Mouse (Mus musculus): Measurements from ENCODE around the gene Atp6v0a4.

Gene Atp6v0a4

DNA sequence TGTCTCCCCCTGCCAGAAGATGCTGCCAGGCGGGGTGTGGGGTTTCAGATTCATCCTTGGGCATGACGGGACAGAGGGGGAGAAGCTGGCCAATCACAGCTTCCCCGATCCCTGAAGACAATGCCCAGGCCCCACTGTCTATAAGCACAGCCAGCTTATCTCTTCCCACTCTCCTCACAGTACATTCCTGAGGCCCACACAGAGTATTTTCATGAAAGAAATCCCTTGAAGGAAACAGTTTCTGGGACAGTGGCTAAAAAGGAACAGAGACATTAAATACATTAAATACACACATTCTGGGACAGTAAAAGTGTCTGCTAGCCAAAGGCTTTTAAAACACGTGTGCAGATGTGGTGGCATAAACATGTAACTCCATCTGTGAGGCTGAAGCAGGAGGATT, 44.0 kb downstream of the Atp6v0a4 start:
- 59% methylated on average over 4 of the region's 4 CpGs for WGBS

DNA sequence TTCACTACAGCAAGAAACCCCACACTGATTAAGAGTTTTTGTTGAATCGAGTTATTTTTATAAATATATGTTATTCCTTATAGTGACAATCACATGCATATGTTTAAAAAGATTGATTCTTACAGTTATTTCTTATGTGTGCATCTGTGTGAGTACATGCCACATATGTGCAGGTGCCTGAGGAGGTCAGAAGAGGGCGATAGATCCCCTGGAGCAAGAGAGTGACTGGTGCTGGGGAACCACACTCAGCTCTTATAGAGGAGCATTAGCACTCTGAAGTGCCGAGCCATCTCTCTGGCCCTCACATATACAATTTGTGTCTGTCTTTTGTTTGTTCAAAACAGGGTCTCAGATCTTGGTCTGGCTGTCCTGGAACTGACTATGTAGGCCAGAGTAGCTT, 50.8 kb downstream of the Atp6v0a4 start:
- whole genome bisulfite sequencing = 96% methylated on average over 3 of the region's 3 CpGs

DNA sequence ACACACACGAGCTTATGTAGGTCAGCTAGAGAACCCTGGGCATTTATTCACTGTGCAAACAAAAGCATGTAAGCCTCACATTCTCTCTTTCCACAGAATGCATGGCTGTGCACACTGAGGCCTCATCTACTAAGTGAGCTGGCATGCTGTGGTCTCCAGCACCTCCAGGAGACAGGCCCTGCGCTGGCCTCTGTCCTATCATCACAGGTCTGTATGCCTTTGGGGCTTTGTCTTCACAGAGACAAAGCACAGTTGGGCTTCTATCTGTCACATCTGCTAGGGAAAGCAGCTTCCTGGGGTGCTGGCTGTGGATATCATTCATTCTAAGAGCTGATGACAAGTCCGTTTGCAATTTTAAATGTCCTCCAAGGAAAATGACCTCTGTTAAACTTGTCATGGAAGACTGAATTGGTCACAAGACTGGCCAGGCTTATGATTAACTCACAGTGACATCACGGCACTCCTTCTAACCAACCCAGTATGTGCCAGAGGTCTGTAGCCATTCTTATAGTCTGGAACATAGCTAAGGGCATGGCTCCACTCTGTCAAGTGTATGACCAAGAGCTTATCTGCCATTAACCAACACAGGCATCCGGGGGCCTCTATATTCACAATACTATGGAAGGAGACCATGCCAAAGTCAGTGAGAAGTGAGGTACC, 52.1 kb downstream of the Atp6v0a4 start:
- WGBS = 80% methylated on average over 5 of the region's 5 CpGs

DNA sequence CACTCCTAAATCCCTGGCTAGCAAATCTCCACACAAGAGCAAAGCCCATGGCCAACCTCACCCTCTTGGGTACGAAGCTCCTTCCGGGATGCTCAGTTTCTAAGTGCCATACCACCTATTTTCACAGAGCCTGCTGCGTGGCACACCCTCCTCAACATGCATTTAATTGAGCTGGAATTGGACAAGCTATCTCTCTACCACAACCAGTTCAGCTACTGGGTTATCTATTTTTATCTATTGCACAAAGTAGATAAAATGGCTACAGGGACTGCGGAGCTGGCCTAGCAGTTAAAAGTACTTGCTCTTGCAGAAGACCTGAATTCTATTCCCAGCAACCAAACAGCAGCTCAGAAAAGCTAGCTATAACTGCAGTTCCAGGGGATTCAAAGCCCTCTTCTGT, 53.1 kb downstream of the Atp6v0a4 start:
- WGBS = 81% methylated on average over 4 of the region's 4 CpGs

DNA sequence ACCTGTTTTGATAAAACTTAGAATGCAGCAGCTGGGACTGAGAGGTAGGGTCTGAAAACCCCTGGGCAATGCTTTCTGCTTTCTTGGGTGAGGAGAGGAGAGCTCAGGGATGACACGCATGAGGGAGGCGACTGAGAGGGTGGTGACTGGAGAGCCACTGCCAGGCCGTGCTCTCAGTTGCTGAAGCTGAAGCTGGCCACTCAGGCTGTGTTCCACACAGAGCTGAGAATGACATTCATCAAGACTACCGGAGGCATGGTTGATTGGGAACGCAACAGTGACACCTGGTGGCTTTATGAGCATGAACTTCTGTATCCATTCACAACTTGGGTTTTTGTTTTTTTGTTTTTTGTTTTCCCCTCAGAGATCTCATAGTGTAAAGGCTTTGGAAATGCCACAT, 58.2 kb downstream of the Atp6v0a4 start:
- WGBS = 1% methylated on average over 5 of the region's 5 CpGs

DNA sequence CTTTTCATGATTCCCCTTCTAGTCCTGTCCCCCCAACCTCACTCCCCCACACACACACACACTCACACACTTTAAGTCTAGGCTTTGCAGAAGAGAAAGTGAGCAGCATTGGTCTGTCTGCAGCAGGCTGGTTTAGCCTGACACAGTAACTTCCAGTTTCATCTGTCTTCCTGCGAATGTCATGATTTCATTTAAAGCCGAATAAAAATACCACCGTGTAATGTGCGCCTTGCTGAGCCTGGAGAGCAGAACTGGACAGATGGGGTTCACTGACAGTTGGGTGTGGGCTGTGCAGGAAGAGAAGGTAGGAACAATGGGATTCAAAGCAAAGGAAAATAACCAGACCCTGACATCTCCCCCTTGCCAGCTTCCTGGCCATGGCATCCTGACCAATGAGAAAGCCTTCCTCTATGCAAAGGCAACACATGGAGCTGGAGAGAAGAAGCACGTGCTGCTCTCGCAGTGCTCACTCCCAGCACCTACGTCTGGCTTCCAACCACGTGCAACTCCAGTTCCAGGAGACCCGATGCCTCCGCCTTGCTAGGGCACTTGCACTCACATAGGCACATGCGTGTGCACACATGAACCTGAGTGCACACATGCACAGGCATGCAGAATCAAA, 58.8 kb downstream of the Atp6v0a4 start:
- 20% methylated on average over 11 of the region's 11 CpGs for WGBS

DNA sequence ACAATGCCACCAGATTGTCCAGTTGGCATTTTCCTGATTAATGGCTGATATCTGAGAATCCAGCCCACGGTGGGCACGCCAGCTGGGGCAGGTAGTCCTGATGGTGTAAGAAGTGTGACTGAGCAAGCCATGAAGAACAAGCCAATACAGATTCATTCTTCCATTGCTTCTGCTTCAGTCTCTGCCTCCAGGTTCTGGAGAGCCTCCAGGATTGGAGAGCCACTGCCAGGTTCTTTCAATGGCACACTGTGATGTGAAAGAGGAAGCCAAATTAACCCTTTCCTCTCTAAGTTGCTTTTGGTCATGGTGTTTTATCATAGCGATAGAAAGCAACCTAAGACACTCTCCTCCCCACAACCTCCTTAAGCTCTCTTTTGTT, 59.3 kb downstream of the Atp6v0a4 start:
- whole genome bisulfite sequencing = 23% methylated on average over 3 of the region's 3 CpGs

DNA sequence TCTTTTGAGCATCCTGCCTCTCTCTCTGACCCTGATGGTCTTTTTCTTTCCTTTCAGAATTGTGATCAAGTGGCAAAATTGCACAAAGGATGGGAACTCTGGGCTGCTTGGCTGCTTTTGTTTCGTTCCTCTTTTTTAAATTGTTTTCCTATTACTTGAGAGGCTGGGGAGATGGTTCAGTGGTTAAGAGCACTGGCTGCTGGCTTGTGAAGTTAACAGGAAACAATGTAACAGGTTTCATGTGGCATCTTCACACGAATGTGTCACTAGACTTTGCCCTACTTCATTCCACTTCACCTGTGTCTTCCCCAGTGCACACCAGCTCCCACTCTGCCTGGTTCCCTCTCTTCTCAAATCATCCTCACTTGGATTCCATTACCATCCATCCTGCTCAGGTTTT, 59.8 kb downstream of the Atp6v0a4 start:
- 60% methylated on average over 2 of the region's 2 CpGs for WGBS

DNA sequence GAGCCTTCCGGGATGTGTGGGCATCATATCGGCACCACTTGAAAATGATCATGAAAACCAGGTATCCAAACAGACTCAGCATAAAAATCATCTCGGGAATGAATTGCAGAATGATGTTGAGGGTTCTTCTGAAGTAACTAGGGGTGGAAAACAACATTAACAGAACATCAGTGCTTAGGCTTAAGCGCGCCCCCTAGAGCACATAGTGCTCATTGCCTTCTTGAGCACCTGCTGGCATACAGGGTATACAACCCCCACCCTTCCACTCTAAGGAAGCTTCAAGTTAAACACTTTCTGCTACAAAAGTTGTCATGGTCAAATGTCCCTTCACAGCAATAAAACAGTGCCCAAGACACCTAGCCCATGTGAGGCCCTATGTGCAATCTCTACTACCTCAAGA, 65.6 kb downstream of the Atp6v0a4 start:
- WGBS = 58% methylated on average over 5 of the region's 5 CpGs

DNA sequence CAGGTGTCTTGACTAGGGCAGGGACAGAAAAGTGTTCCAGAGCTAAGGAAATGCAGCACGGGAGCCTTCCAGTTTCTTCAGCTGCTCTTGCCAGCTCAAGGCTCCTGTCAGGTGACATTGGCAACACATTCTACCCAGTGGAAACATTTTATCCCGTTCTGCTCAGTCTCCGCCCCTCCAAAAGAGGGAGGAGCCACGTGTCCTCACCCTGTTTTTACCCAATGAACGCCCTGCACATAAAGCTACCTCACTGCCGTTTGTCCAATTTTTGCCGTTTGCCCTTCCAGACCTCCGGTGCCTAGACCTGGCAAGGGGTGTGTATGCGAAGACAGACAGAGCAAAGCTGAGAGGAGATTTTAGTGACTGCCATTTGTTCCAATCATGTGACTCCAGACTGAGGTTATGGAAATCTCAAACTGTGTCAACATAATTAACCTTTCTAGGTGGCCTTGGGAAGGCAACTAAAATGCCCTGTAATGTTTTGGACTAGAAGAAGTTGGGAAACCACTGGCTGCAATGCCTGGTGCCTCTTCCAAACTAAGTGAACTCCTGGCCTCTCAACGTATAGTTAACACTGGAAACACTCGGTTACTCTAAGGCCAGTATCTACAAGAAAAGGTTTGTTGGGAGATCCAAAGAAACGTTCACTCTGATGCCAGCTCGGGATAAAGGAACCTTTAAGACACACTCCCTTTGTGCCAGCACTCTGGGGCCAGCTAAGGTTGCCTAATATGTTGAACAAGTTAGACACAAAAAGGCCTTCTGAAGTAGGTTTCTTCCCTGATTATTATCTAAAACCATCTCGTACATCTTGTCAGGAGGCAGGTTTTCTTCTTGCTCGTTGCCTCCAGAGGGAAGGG, 68.7 kb downstream of the Atp6v0a4 start:
- WGBS = 77% methylated on average over 15 of the region's 15 CpGs

DNA sequence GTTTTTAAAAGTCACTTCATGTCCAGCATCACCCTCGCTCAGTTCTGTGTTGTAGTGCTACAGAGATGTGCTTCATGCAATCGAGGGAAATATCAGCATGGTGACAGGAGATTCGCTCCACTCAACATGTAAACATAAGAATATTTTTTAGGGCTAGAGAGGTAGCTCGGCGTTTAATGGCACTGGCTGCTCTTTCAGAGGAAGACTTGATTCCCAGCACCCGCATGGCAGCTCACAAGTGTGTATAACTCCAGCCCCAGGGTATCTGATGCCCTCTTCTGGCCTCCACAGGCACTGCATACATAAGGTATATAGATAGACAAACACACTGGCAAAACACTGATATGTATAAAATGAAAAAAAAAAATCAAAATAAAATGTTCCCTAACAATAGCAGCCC, 74.8 kb downstream of the Atp6v0a4 start:
- 94% methylated on average over 6 of the region's 6 CpGs for WGBS

DNA sequence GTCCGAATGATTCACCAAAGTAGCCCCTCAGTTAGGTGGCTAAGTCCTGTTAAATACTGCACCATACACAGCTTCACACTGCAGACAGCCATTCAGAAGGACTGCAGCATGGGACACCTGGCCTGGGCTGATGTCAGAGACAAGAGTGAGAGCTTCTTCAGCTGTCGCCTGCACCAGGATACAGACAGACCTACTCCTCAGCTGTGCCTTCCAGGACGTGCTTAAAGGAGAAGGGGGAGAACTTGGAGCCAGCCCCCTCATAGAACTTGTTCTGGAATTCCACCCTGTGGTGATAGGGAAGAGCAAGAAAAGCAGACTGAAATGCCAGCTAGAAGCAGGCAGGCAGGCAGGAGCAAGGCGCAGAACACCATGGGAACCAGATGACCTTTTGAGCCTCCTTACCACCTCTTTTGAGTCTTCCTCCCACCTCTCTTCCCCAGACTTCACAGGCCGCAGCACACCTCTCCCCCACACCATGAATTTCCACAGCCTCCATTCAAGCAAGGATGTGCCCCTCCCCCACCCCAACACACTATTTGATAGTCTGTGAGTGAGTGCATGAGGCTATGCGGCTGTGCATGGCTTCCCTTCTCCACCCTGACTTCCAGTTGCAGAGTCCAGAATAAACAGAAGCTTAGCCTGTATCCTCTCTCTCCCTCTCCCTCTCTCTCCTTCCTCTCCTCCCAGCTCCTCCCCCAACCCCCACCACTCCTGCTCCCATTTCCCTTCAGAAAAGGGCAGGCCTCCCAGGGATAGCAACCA, 75.4 kb downstream of the Atp6v0a4 start:
- WGBS = 51% methylated on average over 6 of the region's 6 CpGs

DNA sequence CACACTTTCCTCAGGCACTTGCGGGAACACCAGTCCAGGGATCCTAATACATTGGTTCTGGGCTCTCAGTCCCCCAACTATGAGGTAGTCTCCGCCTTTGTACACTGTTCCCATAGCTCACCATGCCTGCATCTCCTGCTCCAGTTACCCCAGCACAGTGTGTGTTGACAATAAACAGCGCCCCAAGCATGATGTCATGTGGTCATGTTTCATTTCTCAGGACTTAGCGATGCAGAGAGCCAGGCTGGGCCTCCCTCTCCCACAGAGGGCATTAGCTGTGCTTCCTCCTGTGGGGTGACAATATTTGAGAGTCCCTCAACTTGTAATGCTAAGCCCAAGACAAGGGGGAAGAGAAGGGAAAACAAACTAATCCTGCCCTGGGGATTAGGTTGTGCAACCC, 76.4 kb downstream of the Atp6v0a4 start:
- 83% methylated on average over 4 of the region's 4 CpGs for WGBS

DNA sequence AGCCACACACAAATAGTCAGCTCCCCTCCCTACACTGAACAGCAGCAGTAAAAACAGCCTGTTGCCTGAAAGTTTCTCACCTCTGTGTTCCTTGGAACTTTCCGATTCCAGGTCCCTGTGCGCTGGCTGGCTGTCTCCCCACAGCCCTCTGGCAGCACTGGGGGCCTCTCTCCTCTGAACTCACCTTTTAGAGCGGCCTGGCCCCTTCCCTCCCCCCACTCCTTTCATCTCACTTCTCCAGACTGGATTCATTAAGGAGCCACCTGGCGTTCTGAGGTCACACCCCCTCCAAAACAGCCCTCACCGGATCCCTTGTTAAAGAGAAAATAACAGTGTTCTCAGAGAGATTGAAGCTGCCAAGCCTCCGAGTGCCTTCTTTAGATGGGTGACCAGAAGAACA, 77.5 kb downstream of the Atp6v0a4 start, which contains the start of gene Svopl:
Gene Svopl, minus strand, starts transcription at position 159 of the 400 bp plus-strand sequence.
- 52% methylated on average over 6 of the region's 6 CpGs for WGBS

DNA sequence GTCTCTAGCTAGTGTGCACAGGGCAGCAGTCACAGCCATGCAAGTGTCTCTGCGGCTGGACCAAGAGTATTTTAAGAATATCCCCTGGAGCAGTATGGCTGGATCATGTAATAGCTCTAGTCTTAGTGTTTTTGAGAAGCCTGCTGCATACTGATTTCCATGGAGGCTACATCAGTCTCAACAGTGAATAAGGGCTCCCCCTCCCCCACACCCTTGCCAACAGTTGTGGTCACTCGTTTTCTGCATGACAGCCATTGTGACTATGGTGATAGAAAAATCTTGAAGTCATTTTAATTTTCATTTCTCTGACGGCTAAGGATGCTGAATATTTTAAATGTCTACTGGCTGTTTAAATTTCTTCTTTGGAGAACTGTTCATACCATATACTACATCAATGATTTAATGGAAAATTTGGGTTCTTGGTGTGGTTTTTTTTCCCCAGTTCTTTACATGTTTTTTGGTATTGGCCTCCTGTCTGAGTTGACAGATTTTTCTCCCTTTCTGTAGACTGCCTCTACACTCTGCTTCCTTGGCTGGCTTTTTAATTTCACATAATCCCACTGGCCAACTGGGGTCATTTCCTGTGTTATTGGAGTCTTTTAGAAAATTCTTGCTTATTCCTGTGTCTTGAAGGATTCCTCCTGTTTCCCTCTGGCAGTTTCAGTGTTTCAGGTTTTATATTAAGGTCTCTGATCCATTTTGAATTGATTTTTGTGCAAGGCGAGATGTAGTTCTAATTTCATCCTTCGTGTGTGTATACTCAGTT, 91.4 kb downstream of the Atp6v0a4 start:
- 58% methylated on average over 5 of the region's 5 CpGs for WGBS

DNA sequence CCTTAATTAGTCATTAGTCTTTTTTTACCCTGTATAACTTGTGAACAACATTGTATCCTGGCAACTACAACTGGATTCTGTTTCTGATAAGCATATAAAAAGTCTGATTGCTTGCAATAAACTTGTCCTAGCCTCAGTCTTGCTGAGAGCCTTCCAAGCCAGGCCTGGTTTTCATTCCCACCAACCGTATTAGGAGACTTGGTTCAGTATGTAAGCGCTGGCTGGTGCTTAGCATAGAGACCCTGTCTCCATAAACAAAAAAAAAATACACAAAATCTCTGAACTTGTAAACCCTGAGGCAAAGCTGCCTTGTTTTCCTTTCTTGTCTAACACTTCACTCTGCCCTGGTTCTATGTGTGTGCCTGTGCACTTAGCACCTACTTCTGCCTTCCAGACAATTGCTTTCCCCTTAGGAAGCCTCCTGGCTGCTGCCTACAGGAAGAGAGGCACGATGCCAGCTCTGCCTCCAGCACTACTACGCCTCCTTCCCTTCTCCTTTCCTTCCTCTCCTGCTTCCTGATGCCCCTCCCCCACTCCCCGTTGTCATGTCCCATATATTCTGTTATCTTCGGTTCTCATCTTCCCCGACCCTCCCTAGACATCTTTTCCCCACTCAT, 92.4 kb downstream of the Atp6v0a4 start:
- WGBS = 38% methylated on average over 7 of the region's 7 CpGs

DNA sequence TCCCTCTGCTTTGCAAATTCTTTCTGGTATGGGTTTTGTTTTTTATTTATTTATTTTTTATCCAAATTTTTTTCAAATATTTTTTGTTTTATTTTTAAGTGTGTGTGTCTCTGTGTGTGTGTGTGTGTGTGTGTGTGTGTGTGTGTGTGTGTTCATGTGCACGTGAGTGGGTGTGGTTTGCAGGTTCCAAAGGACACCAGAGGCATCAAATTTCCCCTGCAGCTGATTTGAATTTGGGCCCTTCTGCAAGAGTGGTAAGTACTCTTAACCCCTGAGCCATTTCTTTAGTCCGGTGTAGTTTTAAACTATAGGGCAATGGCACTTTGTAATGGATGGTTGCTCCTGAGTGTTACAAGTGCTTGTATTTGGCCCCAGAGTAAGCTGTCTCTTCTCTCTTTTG, 96.2 kb downstream of the Atp6v0a4 start:
- 82% methylated on average over 2 of the region's 2 CpGs for WGBS

DNA sequence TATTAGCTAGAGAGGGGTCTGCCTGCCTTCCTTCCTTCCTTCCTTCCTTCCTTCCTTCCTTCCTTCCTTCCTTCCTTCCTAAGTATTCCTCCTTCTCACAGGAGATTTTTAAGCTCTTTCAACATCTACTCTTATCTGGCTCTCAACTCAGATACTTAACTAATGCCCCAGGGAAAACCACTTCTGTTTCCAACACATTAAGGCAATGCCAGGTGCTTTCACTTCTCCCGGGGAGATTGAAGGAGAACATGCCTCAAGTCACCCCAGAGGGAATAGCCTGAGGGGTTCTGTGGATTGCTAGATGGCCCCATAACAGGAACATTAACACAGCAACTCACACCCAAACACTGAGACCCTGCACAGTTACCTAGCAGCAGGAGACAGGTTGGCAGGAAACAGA, 96.6 kb downstream of the Atp6v0a4 start:
- 60% methylated on average over 1 of the region's 1 CpGs for WGBS

DNA sequence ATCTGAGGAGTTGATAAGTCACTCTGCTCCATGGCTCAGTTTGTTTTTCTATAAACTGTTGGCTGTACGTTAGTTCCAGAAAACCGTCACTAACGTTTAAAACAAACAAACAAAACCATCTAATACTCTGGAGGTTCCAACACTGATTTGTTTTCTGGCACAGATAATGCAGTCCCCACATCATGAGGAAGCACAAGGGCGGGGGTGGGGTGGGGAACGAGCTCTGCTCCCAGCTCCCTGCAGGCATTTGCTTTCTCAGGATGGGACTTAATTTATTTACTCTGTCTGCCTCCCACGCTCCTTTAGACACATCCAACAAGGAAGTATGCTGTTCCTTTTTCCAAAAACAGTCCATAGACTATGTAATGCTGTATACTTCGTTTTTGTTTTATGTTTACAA, 101.1 kb downstream of the Atp6v0a4 start:
- 51% methylated on average over 7 of the region's 7 CpGs for WGBS

DNA sequence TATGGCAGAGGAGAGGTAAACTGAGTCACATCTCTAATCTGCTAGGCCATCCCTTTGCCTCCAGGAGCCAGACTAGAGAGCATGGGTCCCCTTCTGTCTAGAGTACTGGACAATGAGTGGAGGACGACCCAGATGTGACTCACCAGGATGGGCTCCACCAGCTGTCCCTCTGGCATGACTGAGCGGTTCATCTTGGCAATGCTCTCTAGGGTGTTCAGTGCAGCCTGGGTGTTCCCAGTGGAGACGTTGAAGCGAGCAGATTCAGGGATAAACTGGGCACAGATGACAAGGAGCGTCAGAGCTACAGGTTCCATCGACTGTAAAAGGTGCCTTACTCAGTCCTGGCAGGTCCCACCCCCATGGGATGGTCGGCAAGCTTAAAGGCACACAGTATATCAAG, 103.0 kb downstream of the Atp6v0a4 start:
- 81% methylated on average over 7 of the region's 7 CpGs for WGBS

DNA sequence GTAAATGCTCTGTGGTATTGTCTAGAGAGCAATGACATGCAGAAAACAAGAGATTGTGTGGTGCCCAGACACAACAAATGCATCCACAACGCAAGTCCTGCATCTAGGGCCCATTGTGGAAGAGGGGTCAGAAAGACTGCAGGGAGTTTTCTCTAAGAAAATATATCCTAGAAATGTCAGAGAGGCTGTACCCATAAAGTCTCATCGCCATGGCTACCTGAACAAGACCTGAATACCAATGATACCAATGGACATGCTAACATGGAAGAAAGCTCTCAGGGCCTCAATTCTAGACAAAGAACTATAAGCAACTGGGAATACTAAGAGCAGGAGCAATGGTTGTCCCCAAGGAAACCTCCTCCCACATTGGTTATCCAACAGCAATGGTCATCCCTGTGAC, 111.6 kb downstream of the Atp6v0a4 start:
- 95% methylated on average over 2 of the region's 2 CpGs for whole genome bisulfite sequencing
